Mouse (Mus musculus): Measurements from ENCODE around the gene Ryr2. TPM values are rescaled to one million over a fixed set of nuclear protein-coding genes. Genes with fewer than 3 reads are reported as not detected.

Gene Ryr2
- polyA plus RNA-seq, 1 experiment: not detected

DNA sequence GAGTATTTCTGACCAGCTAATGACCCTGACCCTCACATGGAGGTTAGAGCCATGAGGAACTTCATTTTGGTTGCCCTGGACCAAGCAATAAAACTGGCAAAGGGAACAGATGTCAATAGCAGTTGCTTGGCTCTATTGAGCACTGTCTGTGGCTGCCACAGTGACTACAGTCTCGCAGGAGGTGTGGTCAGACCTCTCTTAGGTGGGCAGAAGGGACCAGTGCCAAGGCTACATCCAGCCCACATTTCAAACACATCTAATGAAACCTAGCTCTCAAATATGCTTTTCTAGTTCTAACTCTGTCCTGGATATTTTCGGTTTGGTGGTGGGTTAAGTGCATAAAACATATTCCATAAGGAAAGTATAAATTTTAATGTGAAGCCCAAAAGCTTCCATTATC is 62.0 kb downstream of the Ryr2 start:
- Histone ChIP-seq H3K79me3 (ENCODE audit: low read depth) (no peaks in the 10 kb centered on the region), H3K36me3 (ENCODE audit: control insufficient read depth, insufficient read depth) (no peaks in the 10 kb centered on the region), H3K27me3 (ENCODE audit: control insufficient read depth, insufficient read depth, insufficient read length) (no peaks in the 10 kb centered on the region), H3K4me3 (ENCODE audit: insufficient read depth, poor library complexity, severe bottlenecking) (no peak overlapping the region), H3ac (ENCODE audit: control insufficient read depth, insufficient read length, low read depth) (no peak overlapping the region), H3K79me2 (ENCODE audit: control insufficient read depth, insufficient read depth) (no peaks in the 10 kb centered on the region)
- no peak for TF ChIP-seq MYOG (IDR thresholded peaks at IDR 0.05; ENCODE audit: control insufficient read depth, extremely low read depth, insufficient read length)
- TF ChIP-seq MYOD1 (IDR thresholded peaks at IDR 0.05; ENCODE audit: control insufficient read depth, insufficient read length, low read depth): no peak
- no peak for TF ChIP-seq CEBPB (IDR thresholded peaks at IDR 0.05; ENCODE audit: low read depth)
- TF ChIP-seq FOSL1 (IDR thresholded peaks at IDR 0.05; ENCODE audit: insufficient read depth, low read length, poor library complexity, severe bottlenecking): no peak
- no peak for TF ChIP-seq USF1 (IDR thresholded peaks at IDR 0.05; ENCODE audit: low read depth)
- no peak for TF ChIP-seq CTCF (IDR thresholded peaks at IDR 0.05; ENCODE audit: control insufficient read depth, insufficient read depth, insufficient read length)
- no peak for TF ChIP-seq MAX (IDR thresholded peaks at IDR 0.05)

DNA sequence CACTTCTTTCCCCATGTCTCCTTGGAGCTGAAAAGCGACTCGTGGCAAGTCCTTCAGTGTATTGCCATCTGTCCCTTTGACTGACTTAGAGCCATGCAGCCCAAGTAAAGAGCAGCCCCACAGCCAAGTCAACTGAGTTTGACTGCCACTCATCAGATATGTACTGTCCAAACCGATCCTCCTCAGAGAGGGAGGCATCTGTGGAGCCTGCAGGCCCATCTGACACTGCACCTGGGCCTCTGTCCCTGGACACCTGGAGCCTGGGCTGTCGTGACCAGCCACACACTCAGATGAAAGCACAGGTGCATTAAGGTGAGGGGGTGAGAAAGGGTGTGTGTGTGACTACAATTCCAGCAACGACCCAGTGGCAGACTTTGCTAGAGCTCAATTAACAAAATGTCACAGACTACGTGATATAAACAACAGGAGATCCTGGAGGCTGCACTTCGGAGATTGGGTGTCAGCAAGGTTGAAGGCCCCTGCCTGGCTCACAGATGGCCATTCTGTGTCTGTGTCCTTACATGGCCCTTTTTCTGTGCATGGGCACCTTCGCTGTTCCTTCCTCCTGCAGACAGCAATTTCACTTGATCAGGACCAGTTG is 63.8 kb downstream of the Ryr2 start:
- Histone ChIP-seq H3K79me3 (ENCODE audit: low read depth) (no peaks in the 10 kb centered on the region), H3K36me3 (ENCODE audit: control insufficient read depth, insufficient read depth) (no peaks in the 10 kb centered on the region), H3K79me2 (ENCODE audit: control insufficient read depth, insufficient read depth) (no peaks in the 10 kb centered on the region), H3K27me3 (ENCODE audit: control insufficient read depth, insufficient read depth, insufficient read length) (no peaks in the 10 kb centered on the region), H3K4me3 (ENCODE audit: insufficient read depth, poor library complexity, severe bottlenecking) (no peak overlapping the region), H3ac (ENCODE audit: control insufficient read depth, insufficient read length, low read depth) (no peak overlapping the region)
- TF ChIP-seq USF1 (IDR thresholded peaks at IDR 0.05; ENCODE audit: low read depth) (no peak), CTCF (IDR thresholded peaks at IDR 0.05; ENCODE audit: control insufficient read depth, insufficient read depth, insufficient read length) (no peak)

DNA sequence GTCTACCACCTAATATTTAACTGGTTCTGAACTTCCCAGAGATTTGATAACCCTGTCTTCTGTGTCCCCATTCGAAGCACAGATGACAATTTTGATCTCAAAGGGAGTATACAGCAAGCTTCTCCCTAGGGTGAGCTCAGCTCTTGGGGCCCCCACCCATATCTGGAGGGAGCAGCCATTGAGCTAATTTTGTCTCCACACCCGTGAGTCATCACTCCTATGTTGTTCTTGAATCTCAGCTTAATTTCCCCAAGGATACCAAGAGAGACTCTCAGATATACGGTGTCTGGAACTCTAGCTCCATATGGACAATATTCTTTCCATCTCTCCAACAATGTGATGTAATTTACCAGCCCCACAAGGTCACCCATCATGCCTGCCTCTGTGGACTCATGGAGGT is 66.8 kb downstream of the Ryr2 start:
- Histone ChIP-seq H3K36me3 (ENCODE audit: control insufficient read depth, insufficient read depth) (no peaks in the 10 kb centered on the region), H3ac (ENCODE audit: control insufficient read depth, insufficient read length, low read depth) (no peak overlapping the region), H3K79me3 (ENCODE audit: low read depth) (no peaks in the 10 kb centered on the region), H3K79me2 (ENCODE audit: control insufficient read depth, insufficient read depth) (no peaks in the 10 kb centered on the region), H3K27me3 (ENCODE audit: control insufficient read depth, insufficient read depth, insufficient read length) (no peaks in the 10 kb centered on the region), H3K4me3 (ENCODE audit: insufficient read depth, poor library complexity, severe bottlenecking) (no peak overlapping the region)
- TF ChIP-seq MYOG (IDR thresholded peaks at IDR 0.05; ENCODE audit: control insufficient read depth, extremely low read depth, insufficient read length): no peak
- no peak for TF ChIP-seq MAX (IDR thresholded peaks at IDR 0.05)
- TF ChIP-seq FOSL1 (IDR thresholded peaks at IDR 0.05; ENCODE audit: insufficient read depth, low read length, poor library complexity, severe bottlenecking): no peak
- TF ChIP-seq USF1 (IDR thresholded peaks at IDR 0.05; ENCODE audit: low read depth): no peak
- no peak for TF ChIP-seq MYOD1 (IDR thresholded peaks at IDR 0.05; ENCODE audit: control insufficient read depth, insufficient read length, low read depth)
- TF ChIP-seq CEBPB (IDR thresholded peaks at IDR 0.05; ENCODE audit: low read depth): no peak
- no peak for TF ChIP-seq CTCF (IDR thresholded peaks at IDR 0.05; ENCODE audit: control insufficient read depth, insufficient read depth, insufficient read length)

DNA sequence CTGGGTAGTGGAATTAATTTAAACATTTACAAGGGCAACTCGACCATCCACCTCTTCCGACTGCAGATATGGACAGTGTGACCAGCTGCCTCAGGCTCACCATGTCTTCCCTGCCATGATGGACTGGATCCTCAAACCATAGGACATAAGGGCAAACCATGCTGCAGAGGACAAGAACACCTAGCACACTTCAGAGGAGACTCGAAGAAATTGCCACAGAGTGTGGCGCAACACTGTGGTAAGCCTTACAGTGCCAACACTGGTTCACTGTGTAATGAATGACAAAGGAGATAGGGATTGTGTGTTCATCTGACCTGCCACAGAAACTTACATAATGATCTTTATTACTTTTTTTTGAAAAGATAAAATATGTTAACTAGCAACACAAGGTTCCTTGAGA is 68.1 kb downstream of the Ryr2 start:
- Histone ChIP-seq H3K79me3 (ENCODE audit: low read depth) (no peaks in the 10 kb centered on the region), H3K79me2 (ENCODE audit: control insufficient read depth, insufficient read depth) (no peaks in the 10 kb centered on the region), H3K4me3 (ENCODE audit: insufficient read depth, poor library complexity, severe bottlenecking) (no peak overlapping the region), H3ac (ENCODE audit: control insufficient read depth, insufficient read length, low read depth) (no peak overlapping the region), H3K27me3 (ENCODE audit: control insufficient read depth, insufficient read depth, insufficient read length) (no peaks in the 10 kb centered on the region), H3K36me3 (ENCODE audit: control insufficient read depth, insufficient read depth) (no peaks in the 10 kb centered on the region)
- TF ChIP-seq MAX (IDR thresholded peaks at IDR 0.05) (no peak), CEBPB (IDR thresholded peaks at IDR 0.05; ENCODE audit: low read depth) (no peak), MYOD1 (IDR thresholded peaks at IDR 0.05; ENCODE audit: control insufficient read depth, insufficient read length, low read depth) (no peak)

DNA sequence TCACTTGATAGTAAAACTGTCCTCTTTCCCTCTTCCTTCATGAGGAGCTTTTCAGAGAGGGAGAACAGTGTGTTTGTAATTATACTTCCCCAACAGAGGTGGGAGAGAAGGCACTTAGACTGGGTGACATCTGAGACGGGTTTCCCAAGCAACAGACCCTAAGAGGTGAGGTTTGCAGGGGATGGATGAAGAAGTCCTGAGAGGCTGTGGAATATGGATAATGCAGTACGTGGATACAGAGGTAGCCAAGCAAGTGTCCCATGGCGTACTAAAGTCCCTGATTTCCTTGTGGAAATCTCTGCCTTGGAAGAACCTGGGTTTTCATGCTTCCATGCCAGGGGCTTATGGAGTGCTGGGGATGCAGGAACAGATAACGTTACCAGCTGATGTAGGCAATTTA is 69.5 kb downstream of the Ryr2 start:
- TF ChIP-seq CEBPB (IDR thresholded peaks at IDR 0.05; ENCODE audit: low read depth) (no peak), USF1 (IDR thresholded peaks at IDR 0.05; ENCODE audit: low read depth) (no peak), MYOD1 (IDR thresholded peaks at IDR 0.05; ENCODE audit: control insufficient read depth, insufficient read length, low read depth) (no peak), MAX (IDR thresholded peaks at IDR 0.05) (no peak), FOSL1 (IDR thresholded peaks at IDR 0.05; ENCODE audit: insufficient read depth, low read length, poor library complexity, severe bottlenecking) (no peak), CTCF (IDR thresholded peaks at IDR 0.05; ENCODE audit: control insufficient read depth, insufficient read depth, insufficient read length) (no peak), MYOG (IDR thresholded peaks at IDR 0.05; ENCODE audit: control insufficient read depth, extremely low read depth, insufficient read length) (no peak)
- Histone ChIP-seq H3K27me3 (ENCODE audit: control insufficient read depth, insufficient read depth, insufficient read length) (no peaks in the 10 kb centered on the region), H3K79me2 (ENCODE audit: control insufficient read depth, insufficient read depth) (no peaks in the 10 kb centered on the region), H3ac (ENCODE audit: control insufficient read depth, insufficient read length, low read depth) (no peak overlapping the region), H3K79me3 (ENCODE audit: low read depth) (no peaks in the 10 kb centered on the region), H3K4me3 (ENCODE audit: insufficient read depth, poor library complexity, severe bottlenecking) (no peak overlapping the region), H3K36me3 (ENCODE audit: control insufficient read depth, insufficient read depth) (no peaks in the 10 kb centered on the region)

DNA sequence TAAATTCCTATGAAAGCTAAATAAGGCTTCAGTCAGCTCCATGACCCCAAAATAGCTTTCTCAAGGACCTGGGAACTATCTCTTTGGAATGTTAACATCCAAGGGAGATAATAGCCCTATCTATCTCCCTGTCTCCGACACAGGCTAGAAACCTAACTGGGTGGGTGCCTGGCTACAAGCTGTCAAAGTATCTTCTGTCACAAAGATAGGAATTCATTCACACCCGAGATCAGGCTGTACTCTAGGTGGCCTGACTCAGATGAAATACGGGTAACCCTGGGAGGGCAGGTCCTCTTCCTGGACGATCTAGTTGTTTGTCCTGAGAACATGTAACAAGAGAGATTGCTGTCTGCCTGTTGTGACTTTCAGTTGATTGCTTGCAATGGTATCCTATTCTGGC is 69.9 kb downstream of the Ryr2 start:
- Histone ChIP-seq H3K27me3 (ENCODE audit: control insufficient read depth, insufficient read depth, insufficient read length) (no peaks in the 10 kb centered on the region), H3ac (ENCODE audit: control insufficient read depth, insufficient read length, low read depth) (no peak overlapping the region), H3K79me2 (ENCODE audit: control insufficient read depth, insufficient read depth) (no peaks in the 10 kb centered on the region), H3K4me3 (ENCODE audit: insufficient read depth, poor library complexity, severe bottlenecking) (no peak overlapping the region), H3K36me3 (ENCODE audit: control insufficient read depth, insufficient read depth) (no peaks in the 10 kb centered on the region), H3K79me3 (ENCODE audit: low read depth) (no peaks in the 10 kb centered on the region)
- TF ChIP-seq MYOD1 (IDR thresholded peaks at IDR 0.05; ENCODE audit: control insufficient read depth, insufficient read length, low read depth): no peak
- no peak for TF ChIP-seq FOSL1 (IDR thresholded peaks at IDR 0.05; ENCODE audit: insufficient read depth, low read length, poor library complexity, severe bottlenecking)
- TF ChIP-seq CEBPB (IDR thresholded peaks at IDR 0.05; ENCODE audit: low read depth): no peak
- no peak for TF ChIP-seq MAX (IDR thresholded peaks at IDR 0.05)
- no peak for TF ChIP-seq MYOG (IDR thresholded peaks at IDR 0.05; ENCODE audit: control insufficient read depth, extremely low read depth, insufficient read length)
- no peak for TF ChIP-seq USF1 (IDR thresholded peaks at IDR 0.05; ENCODE audit: low read depth)
- TF ChIP-seq CTCF (IDR thresholded peaks at IDR 0.05; ENCODE audit: control insufficient read depth, insufficient read depth, insufficient read length): no peak
